Mouse (Mus musculus): ENCODE results near the gene Ccl11. TPM values are rescaled to one million over a fixed set of nuclear protein-coding genes. Genes with fewer than 3 reads are reported as not detected.
A peak's percentile ranks its signal among the peaks of the same experiment; 100 is the strongest.

Ccl11 gene
- total and polyA plus RNA-seq, 3 experiments = 3.5 to 13.8 (median 5.2) TPM

GRCm38 (mm10) chr11:82047746-82048415, 9.7 kb upstream of the Ccl11 start:
- peak; percentile 55 for DNase-seq

- DNase-seq = no peak
These were observed 3.8 kb upstream of the Ccl11 start for GRCm38 (mm10) chr11:82053849-82054248.

GRCm38 (mm10) chr11:82062226-82062625, 4.6 kb downstream of the Ccl11 start:
- DNase-seq = no peak

- DNase-seq = peak; percentile 19
These were observed 5.8 kb downstream of the Ccl11 start for GRCm38 (mm10) chr11:82063454-82063853.

- DNase-seq = peak; percentile 4
These were observed 9.4 kb downstream of the Ccl11 start for GRCm38 (mm10) chr11:82066953-82067571.

- DNase-seq = no peak
These were observed 13.5 kb downstream of the Ccl11 start for GRCm38 (mm10) chr11:82071076-82071475.

- no peak for DNase-seq
These were observed 14.8 kb downstream of the Ccl11 start for GRCm38 (mm10) chr11:82072374-82072773.

GRCm38 (mm10) chr11:82072984-82073383, 15.4 kb downstream of the Ccl11 start:
- DNase-seq = no peak

GRCm38 (mm10) chr11:82073686-82074085, 16.1 kb downstream of the Ccl11 start:
- DNase-seq = no peak

GRCm38 (mm10) chr11:82077031-82077430, 19.4 kb downstream of the Ccl11 start:
- DNase-seq = no peak

GRCm38 (mm10) chr11:82078136-82078730, 20.6 kb downstream of the Ccl11 start:
- no peak for DNase-seq

GRCm38 (mm10) chr11:82080865-82081264, 23.2 kb downstream of the Ccl11 start:
- DNase-seq = no peak

GRCm38 (mm10) chr11:82084360-82084759, 26.7 kb downstream of the Ccl11 start:
- no peak for DNase-seq

GRCm38 (mm10) chr11:82099511-82100323, 42.1 kb downstream of the Ccl11 start:
- no peak for DNase-seq

- DNase-seq = no peak
These were observed 43.5 kb downstream of the Ccl11 start for GRCm38 (mm10) chr11:82101087-82101486.

- no peak for DNase-seq
These were observed 43.9 kb downstream of the Ccl11 start, which contains the start of gene Ccl12 for GRCm38 (mm10) chr11:82101529-82101928. TSS of gene Ccl12 (plus strand) at chr11:82101845.

GRCm38 (mm10) chr11:82109611-82110010, 52.0 kb downstream of the Ccl11 start:
- no peak for DNase-seq

GRCm38 (mm10) chr11:82110372-82111248, 53.0 kb downstream of the Ccl11 start:
- DNase-seq = no peak

Measured in adrenal gland, adult 2 months (tissue).